Mouse (Mus musculus) lung, embryonic 14.5 days (tissue): ENCODE results near the gene Tlr12. TPM values are rescaled to one million over a fixed set of nuclear protein-coding genes. Genes with fewer than 3 reads are reported as not detected.
"Not testable (repeated sequence)": the region's sequence is repeated elsewhere in the genome, so short reads cannot be mapped to it uniquely, and the experiment has no call there.

Source experiments
- ATAC-seq: fragments of 200-750 bp; cut with Nextera tagmentation; 2 replicates; pipeline ENCODE4 v1.8.0; 2017; ENCODE audit warnings: mild to moderate bottlenecking, moderate TSS enrichment, moderate library complexity; ENCODE audit not compliant: insufficient read depth
- DNase-seq: peaks from one replicate; pipeline ENCODE4 v3.0.0-alpha.2; 2015
- H3K27ac ChIP-seq: fragments of 300-500 bp; sonication (generic); 2 replicates; pipeline ENCODE4 v1.5.1; 2014; ENCODE audit warnings: low read depth, mild to moderate bottlenecking, moderate library complexity
- H3K27me3 ChIP-seq: fragments of 300-500 bp; sonication (generic); 2 replicates; pipeline ENCODE4 v1.6.1; 2014; ENCODE audit warnings: low read length, control low read depth; ENCODE audit not compliant: insufficient read depth
- H3K36me3 ChIP-seq: fragments of 300-500 bp; sonication (generic); 2 replicates; pipeline ENCODE4 v1.6.1; 2014; ENCODE audit warnings: control low read depth; ENCODE audit not compliant: insufficient read depth
- H3K4me1 ChIP-seq: fragments of 300-500 bp; sonication (generic); 2 replicates; pipeline ENCODE4 v1.6.1; 2014; ENCODE audit warnings: antibody characterized with exemption, control low read depth; ENCODE audit not compliant: insufficient read depth
- H3K4me2 ChIP-seq: fragments of 300-500 bp; sonication (generic); 2 replicates; pipeline ENCODE4 v1.6.1; 2014; ENCODE audit warnings: mild to moderate bottlenecking
- H3K4me3 ChIP-seq: fragments of 300-500 bp; sonication (generic); 2 replicates; pipeline ENCODE4 v1.5.1; 2014; ENCODE audit warnings: low read depth, low read length
- H3K9ac ChIP-seq: fragments of 300-500 bp; sonication (generic); 2 replicates; pipeline ENCODE4 v1.6.1; 2014
- H3K9me3 ChIP-seq: fragments of 300-500 bp; sonication (generic); 2 replicates; pipeline ENCODE4 v1.6.1; 2016; ENCODE audit warnings: low read depth, low read length, control low read depth
- CTCF ChIP-seq: IDR thresholded peaks from 2 replicates; pipeline ENCODE4 v1.5.1; 2016; ENCODE audit warnings: antibody characterized with exemption, low read depth
- WGBS: fragments of 180-500 bp; shearing (Covaris S2); extraction: QIAGEN DNeasy Blood & Tissue Kit; methylation state at CpG from one replicate; pipeline ENCODE4 v1.1.7; 2014; 5-methylcytosine and 5-hydroxymethylcytosine counted together
- polyA plus RNA-seq: library from polyadenylated mRNA; unstranded; fragments of >200 nt; fragmentation: Nextera tagmentation; extraction: Ambion mirVana; gene quantifications from 2 replicates; pipeline ENCODE4 v1.2.1, GENCODE M21; 2014

The Tlr12 gene
- polyA plus RNA-seq, 1 experiment from 2014 or later = 0.30 TPM

DNA sequence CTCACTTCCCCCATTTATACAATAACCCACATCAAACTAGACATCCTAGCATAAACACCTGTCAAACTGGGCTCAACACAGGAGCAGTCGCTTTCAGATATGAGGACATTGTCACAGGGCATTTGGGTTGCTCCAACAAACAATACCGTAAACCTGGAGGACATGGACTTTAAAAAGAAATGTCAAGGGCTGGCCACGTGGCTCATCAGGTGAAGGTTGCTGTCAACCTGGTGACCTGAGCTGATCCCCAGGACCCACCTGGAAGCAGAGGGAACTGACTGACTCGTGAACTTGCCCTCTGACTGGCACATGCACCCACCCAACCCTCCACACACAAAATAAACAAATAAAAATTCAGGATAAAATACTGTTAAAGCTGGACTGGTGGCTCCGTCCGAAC lies 2.2 kb upstream of the Tlr12 start:
- peaks cover 4% of the 10 kb centered on the region; the same call in 1 of the 2 replicates for H3K27me3 ChIP-seq
- H3K27ac ChIP-seq = no peak overlapping the region
- WGBS = 63% methylated on average over 6 of the region's 6 CpGs
- H3K4me3 ChIP-seq = no peak overlapping the region
- H3K9ac ChIP-seq = no peak overlapping the region
- no peaks in the 10 kb centered on the region for H3K9me3 ChIP-seq
- no peak overlapping the region for H3K4me2 ChIP-seq
- DNase-seq = no peak
- no peak for ATAC-seq
- no peaks in the 10 kb centered on the region for H3K36me3 ChIP-seq
- no peak for TF ChIP-seq CTCF
- peaks cover 8% of the 10 kb centered on the region for H3K4me1 ChIP-seq

DNA sequence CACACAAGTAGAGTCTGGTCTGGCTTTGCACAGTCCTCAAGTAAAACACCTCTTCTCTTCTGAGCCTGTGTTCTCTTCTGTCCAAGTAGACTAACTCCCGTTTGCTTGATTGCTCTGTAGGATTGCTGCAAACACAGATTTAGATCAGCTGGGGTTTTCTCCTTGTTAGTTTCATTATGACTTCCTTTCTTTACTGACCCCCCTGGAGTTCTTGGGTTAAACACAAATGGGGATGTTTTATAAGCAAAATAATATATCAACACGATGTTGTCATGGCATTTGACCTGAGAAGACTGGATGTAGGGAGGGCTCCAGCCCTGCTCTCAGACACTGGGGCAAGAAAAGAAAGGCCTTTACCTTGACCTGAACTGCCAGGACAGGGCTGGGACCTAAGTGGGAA lies 544 bp upstream of the Tlr12 start:
- 14% methylated on average over 2 of the region's 2 CpGs for WGBS
- Histone ChIP-seq H3K4me3 (no peak overlapping the region), H3K36me3 (no peaks in the 10 kb centered on the region), H3K27ac (peak overlapping the region; percentile 38; the same call in 1 of the 2 replicates), H3K4me1 (peaks cover 8% of the 10 kb centered on the region), H3K9me3 (no peaks in the 10 kb centered on the region), H3K9ac (no peak overlapping the region), H3K27me3 (peaks cover 4% of the 10 kb centered on the region; the same call in 1 of the 2 replicates), H3K4me2 (no peak overlapping the region)
- DNase-seq (peak; percentile 35), ATAC-seq (no peak)
- TF ChIP-seq CTCF = no peak

DNA sequence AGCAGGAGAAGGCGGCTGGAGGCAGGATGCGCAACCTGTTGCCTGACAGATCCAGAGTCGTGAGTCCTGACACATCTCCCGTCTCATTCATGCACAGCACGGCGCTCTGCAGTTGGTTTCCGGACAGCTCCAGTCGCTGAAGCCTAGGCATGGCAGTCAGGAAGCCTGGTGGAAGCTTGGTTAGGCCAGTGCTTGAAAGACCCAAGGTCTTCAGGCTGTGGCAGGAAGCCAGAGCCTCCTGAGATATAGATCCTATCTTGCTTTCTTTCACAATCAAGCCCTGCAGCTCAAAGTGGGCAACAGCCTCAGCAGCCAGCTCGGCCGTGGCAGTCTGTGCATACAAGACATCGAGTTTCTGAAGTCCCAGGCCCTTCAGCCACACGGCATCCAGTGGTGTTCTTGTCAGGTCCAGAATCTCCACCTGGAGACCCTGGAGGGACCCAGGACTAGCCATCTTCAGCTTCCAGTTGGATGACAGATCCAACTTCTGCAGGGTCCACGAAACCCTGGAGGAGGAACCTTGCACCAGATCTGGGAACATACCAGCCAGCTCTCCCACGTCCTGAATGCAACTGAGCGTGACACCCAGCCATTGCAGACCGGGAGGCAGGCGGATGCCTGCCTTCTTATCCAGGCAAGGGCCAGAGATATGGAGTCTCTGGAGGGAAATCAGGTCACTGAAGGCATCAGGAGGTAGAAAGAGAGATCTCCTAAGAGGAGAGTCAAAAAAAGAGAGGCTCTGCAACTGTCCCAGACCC lies 877 bp downstream of the Tlr12 start:
- H3K4me3 ChIP-seq = no peak overlapping the region
- no peaks in the 10 kb centered on the region for H3K36me3 ChIP-seq
- H3K9me3 ChIP-seq = no peaks in the 10 kb centered on the region
- no peak overlapping the region for H3K27ac ChIP-seq
- 63% methylated on average over 17 of the region's 17 CpGs for WGBS
- no peak overlapping the region for H3K9ac ChIP-seq
- no peak overlapping the region for H3K4me2 ChIP-seq
- H3K27me3 ChIP-seq = peaks cover 4% of the 10 kb centered on the region; the same call in 1 of the 2 replicates
- peaks cover 8% of the 10 kb centered on the region for H3K4me1 ChIP-seq
- peak; percentile 64 for DNase-seq
- no peak for TF ChIP-seq CTCF
- 0 out of 2 replicates have a peak, but pooled peaks have one; percentile 29 for ATAC-seq

DNA sequence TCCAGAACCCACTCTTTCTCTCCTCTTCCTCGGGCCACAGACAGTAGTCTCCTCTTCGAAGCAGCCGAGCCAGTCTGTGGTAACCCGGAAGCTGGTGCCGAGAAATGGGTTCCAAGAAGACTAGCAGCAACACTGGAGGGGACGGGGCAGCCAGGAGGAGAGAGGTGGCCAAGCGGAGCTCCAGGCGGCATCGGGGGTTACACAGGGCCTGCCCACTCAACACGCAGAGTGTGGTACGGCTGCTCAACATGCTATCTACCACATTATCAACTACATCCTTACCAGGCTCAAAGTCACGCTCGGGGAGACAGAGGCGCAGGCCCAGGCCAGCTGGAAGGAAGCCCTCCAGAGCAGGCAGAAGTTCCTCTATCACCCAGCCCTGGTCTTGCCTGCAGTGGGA lies 2.7 kb downstream of the Tlr12 start:
- Histone ChIP-seq H3K27me3 (peaks cover 4% of the 10 kb centered on the region; the same call in 1 of the 2 replicates), H3K9ac (no peak overlapping the region), H3K4me2 (no peak overlapping the region), H3K9me3 (no peaks in the 10 kb centered on the region), H3K36me3 (no peaks in the 10 kb centered on the region), H3K27ac (no peak overlapping the region), H3K4me3 (no peak overlapping the region), H3K4me1 (peaks cover 8% of the 10 kb centered on the region)
- no peak for ATAC-seq
- no peak for TF ChIP-seq CTCF
- DNase-seq = no peak
- WGBS = 88% methylated on average over 14 of the region's 14 CpGs

DNA sequence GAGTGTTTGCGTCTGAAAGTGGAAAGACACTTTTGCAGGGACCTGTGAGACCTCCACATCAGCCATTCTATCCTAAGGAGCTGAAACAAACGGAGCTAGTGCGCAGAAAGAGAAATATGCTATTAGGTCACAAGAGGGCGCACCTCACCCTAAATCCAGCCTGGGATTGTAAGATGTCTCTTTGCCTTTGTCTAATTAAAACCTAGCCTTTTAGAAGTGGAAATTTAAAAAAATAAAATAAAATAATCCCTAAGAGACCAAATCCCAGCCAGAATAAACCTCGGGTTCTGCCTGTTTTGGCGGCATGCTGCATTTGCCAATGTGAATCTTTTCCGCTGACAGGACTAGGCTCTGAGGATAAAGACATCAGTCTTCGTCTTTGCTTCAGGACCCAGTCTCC lies 5.1 kb downstream of the Tlr12 start:
- no peaks in the 10 kb centered on the region for H3K9me3 ChIP-seq
- no peak overlapping the region for H3K9ac ChIP-seq
- H3K4me3 ChIP-seq = no peak overlapping the region
- no peak overlapping the region for H3K27ac ChIP-seq
- no peaks in the 10 kb centered on the region for H3K36me3 ChIP-seq
- TF ChIP-seq CTCF = peak; percentile 85
- WGBS = 16% methylated on average over 8 of the region's 8 CpGs
- peaks cover 4% of the 10 kb centered on the region; the same call in 1 of the 2 replicates for H3K27me3 ChIP-seq
- DNase-seq (peak; percentile 94), ATAC-seq (no peak)
- peaks cover 10% of the 10 kb centered on the region for H3K4me1 ChIP-seq
- no peak overlapping the region for H3K4me2 ChIP-seq

DNA sequence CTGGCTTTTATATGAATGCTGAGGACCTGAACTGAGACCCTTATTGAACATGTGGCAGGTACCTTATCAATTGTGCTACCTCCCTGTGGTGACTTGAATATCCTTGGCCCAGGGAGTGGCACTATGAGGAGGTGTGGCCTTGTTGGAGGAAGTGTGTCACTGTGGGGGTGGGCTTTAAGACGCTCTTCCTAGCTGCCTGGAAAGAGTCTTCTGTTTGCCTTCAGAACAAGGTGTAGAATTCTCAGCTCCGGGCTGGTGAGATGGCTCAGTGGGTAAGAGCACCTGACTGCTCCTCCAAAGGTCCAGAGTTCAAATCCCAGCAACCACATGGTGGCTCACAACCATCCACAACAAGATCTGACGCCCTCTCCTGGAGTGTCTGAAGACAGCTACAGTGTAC lies 6.7 kb downstream of the Tlr12 start:
- H3K4me3 ChIP-seq, H3K4me2 ChIP-seq, H3K27ac ChIP-seq, H3K9me3 ChIP-seq, DNase-seq, H3K9ac ChIP-seq, H3K4me1 ChIP-seq, ATAC-seq, H3K36me3 ChIP-seq, H3K27me3 ChIP-seq: not testable (repeated sequence)
- 77% methylated on average over 3 of the region's 3 CpGs for WGBS

DNA sequence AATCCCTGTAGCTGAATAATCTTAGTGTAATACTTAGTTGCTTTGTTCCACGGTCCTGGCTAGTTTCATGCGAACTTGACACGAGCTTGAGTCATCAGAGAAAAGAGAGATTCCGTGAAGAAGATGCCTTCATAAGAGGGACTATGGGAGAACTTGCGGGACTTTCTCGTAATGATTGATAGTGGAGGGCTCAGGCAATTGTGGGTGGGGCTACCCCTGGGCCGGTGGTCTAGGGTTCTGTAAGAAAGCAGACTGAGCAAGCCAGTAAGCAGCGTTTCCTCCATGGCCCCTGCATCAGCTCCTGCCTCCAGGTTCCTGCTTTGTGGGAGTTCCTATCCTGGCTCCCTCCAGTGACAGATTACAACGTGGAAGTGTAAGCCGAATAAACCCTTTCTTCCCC lies 7.7 kb downstream of the Tlr12 start:
- no peak for DNase-seq
- Histone ChIP-seq H3K9me3 (no peaks in the 10 kb centered on the region), H3K4me2 (peak overlapping the region; percentile 72), H3K27ac (no peak overlapping the region), H3K27me3 (no peaks in the 10 kb centered on the region), H3K36me3 (no peaks in the 10 kb centered on the region), H3K4me1 (peaks cover 4% of the 10 kb centered on the region; the same call in 1 of the 2 replicates), H3K9ac (no peak overlapping the region), H3K4me3 (no peak overlapping the region)
- TF ChIP-seq CTCF = no peak
- 16% methylated on average over 10 of the region's 10 CpGs for WGBS
- ATAC-seq = no peak
